In the genomic region with DNA sequence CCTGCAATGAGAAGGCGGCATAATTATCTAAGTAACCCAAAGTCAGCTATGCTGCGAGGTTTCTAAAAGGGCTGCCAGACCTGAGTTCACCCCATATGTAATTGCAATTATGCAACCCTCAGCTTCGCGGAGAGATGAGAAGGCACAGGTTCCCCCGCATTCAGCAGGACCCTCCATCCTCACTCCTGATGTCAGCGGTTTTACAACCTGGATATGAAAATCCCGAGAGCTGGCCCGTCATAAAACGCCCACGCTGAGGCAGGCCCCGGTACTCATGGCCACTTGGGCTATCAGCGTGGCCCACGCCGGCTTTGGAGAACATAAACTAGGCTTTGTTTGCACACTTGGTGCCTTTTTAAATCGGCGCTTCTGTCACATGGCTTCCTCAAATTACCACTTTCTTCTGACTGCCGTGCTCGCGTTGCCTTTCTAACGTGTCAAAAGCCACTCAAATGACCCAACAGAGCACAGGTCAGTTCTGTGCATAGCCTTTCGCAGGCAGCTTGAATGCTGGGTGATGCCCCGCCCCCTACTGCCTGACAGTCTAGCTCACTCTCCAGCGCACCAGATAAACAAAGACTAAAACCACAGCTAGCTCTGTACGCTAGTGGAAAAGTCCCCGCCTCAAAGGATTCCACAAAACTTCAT, we compare ENCODE assay signal across 8 mouse cellular contexts. TPM values are rescaled to one million over a fixed set of nuclear protein-coding genes. Genes with fewer than 3 reads are reported as not detected.
DNase-seq lines count a peak whose midpoint lies in the region; ATAC-seq and TF ChIP-seq lines count a peak whose summit lies in the region.

No protein-coding gene starts in this region.

- TF ChIP-seq CTCF in hindbrain, postnatal 0 days (IDR thresholded peaks at IDR 0.05; ENCODE audit: low read depth): 0 out of 2 replicates have a peak, but pooled peaks have one; percentile 11
- 0 out of 2 replicates have a peak, but pooled peaks have one; percentile 17 for TF ChIP-seq CTCF in liver, adult 2 months (IDR thresholded peaks at IDR 0.05; ENCODE audit: low read depth, low read length)

- 34% methylated on average over 25 of the region's 25 CpGs for WGBS in forebrain, embryonic 16.5 days
- WGBS in hindbrain, postnatal 0 days: 34% methylated on average over 25 of the region's 25 CpGs
- 12% methylated on average over 25 of the region's 25 CpGs for WGBS in liver, adult 2 months
- WGBS in midbrain, embryonic 15.5 days: 38% methylated on average over 25 of the region's 25 CpGs

- H3K27me3 ChIP-seq in forebrain, embryonic 16.5 days (replicated peaks; ENCODE audit: control insufficient read depth, insufficient read depth, low read length): no peaks in the 10 kb centered on the region
- no peaks in the 10 kb centered on the region for H3K27me3 ChIP-seq in hindbrain, postnatal 0 days (ENCODE audit: insufficient read depth, low read length)
- H3K27me3 ChIP-seq in liver, adult 2 months (ENCODE audit: control insufficient read depth, insufficient read depth, low read length): no peaks in the 10 kb centered on the region
- H3K27me3 ChIP-seq in midbrain, embryonic 15.5 days (replicated peaks): no peaks in the 10 kb centered on the region

- peaks cover 8% of the 10 kb centered on the region for H3K4me1 ChIP-seq in forebrain, embryonic 16.5 days (replicated peaks; ENCODE audit: control insufficient read depth, insufficient read depth, low read length)
- H3K4me1 ChIP-seq in hindbrain, postnatal 0 days (ENCODE audit: insufficient read depth, low read length): 0 out of 2 replicates have a peak, but pooled peaks cover 7% of the 10 kb centered on the region
- peaks cover 7% of the 10 kb centered on the region for H3K4me1 ChIP-seq in liver, adult 2 months (ENCODE audit: control insufficient read depth, insufficient read depth, low read length)
- H3K4me1 ChIP-seq in midbrain, embryonic 15.5 days: peaks cover 8% of the 10 kb centered on the region

- H3K4me2 ChIP-seq in forebrain, embryonic 16.5 days (ENCODE audit: low read length): peak overlapping the region; percentile 35
- peak overlapping the region; percentile 45 for H3K4me2 ChIP-seq in hindbrain, postnatal 0 days (ENCODE audit: low read depth, low read length)
- H3K4me2 ChIP-seq in midbrain, embryonic 15.5 days: peak overlapping the region; percentile 34

- TF ChIP-seq POLR2A in liver, adult 2 months (IDR thresholded peaks at IDR 0.05; ENCODE audit: extremely low read depth, insufficient read depth, low read length): no peak

- peak; percentile 67 for DNase-seq in adrenal gland, adult 2 months
- DNase-seq in adrenal gland, adult 8-10 months: no peak
- DNase-seq in R1 (ENCODE audit: low read depth, low spot score): peak; percentile 32
- peak; percentile 24 for DNase-seq in hindbrain, postnatal 0 days (ENCODE audit: low spot score)
- peak; percentile 88 for DNase-seq in liver, adult 2 months (ENCODE audit: extremely low read depth, low read depth, low spot score)
- no peak for DNase-seq in cerebellum, adult 9-11 months

- peak; percentile 70 for ATAC-seq in forebrain, embryonic 16.5 days
- peak; percentile 77; the same call in 1 of the 2 replicates for ATAC-seq in hindbrain, postnatal 0 days
- peak; percentile 81; the same call in 1 of the 2 replicates for ATAC-seq in midbrain, embryonic 15.5 days (replicated peaks)

- H3K9me3 ChIP-seq in forebrain, embryonic 16.5 days (ENCODE audit: control insufficient read depth, low read length): no peaks in the 10 kb centered on the region
- H3K9me3 ChIP-seq in hindbrain, postnatal 0 days (ENCODE audit: low read length): no peaks in the 10 kb centered on the region
- no peaks in the 10 kb centered on the region for H3K9me3 ChIP-seq in midbrain, embryonic 15.5 days

- H3K27ac ChIP-seq in forebrain, embryonic 16.5 days (ENCODE audit: low read length): no peak overlapping the region
- H3K27ac ChIP-seq in hindbrain, postnatal 0 days: no peak overlapping the region
- H3K27ac ChIP-seq in liver, adult 2 months (replicated peaks; ENCODE audit: insufficient read depth, low read depth, low read length): peak overlapping the region; percentile 68
- H3K27ac ChIP-seq in midbrain, embryonic 15.5 days: no peak overlapping the region

- H3K9ac ChIP-seq in forebrain, embryonic 16.5 days (replicated peaks; ENCODE audit: low read depth, low read length): peak overlapping the region; percentile 42
- H3K9ac ChIP-seq in hindbrain, postnatal 0 days (replicated peaks; ENCODE audit: low read length): no peak overlapping the region; the same call in 1 of the 2 replicates
- peak overlapping the region; percentile 45 for H3K9ac ChIP-seq in liver, adult 2 months (ENCODE audit: low read depth, low read length)
- H3K9ac ChIP-seq in midbrain, embryonic 15.5 days: no peak overlapping the region

- H3K36me3 ChIP-seq in forebrain, embryonic 16.5 days (ENCODE audit: control insufficient read depth, insufficient read depth): peaks cover 2% of the 10 kb centered on the region; the same call in 1 of the 2 replicates
- H3K36me3 ChIP-seq in hindbrain, postnatal 0 days (ENCODE audit: insufficient read depth, low read length): no peaks in the 10 kb centered on the region; the same call in 1 of the 2 replicates
- H3K36me3 ChIP-seq in liver, adult 2 months (ENCODE audit: control insufficient read depth, insufficient read depth, low read length): peaks cover 4% of the 10 kb centered on the region; the same call in 1 of the 2 replicates
- peaks cover 36% of the 10 kb centered on the region; the same call in 1 of the 2 replicates for H3K36me3 ChIP-seq in midbrain, embryonic 15.5 days (replicated peaks)

- H3K79me2 ChIP-seq in liver, adult 2 months (ENCODE audit: control insufficient read depth, insufficient read depth, low read length): no peaks in the 10 kb centered on the region

- H3K4me3 ChIP-seq in forebrain, embryonic 16.5 days (replicated peaks; ENCODE audit: low read length): peak overlapping the region; percentile 11; the same call in 1 of the 2 replicates
- H3K4me3 ChIP-seq in hindbrain, postnatal 0 days (ENCODE audit: low read length): no peak overlapping the region
- H3K4me3 ChIP-seq in liver, adult 2 months (ENCODE audit: insufficient read depth, low read depth, low read length): peak overlapping the region; percentile 44
- no peak overlapping the region for H3K4me3 ChIP-seq in midbrain, embryonic 15.5 days

RNA-seq across cellular contexts. Expression of a gene that starts 53.9 kb away (rescaled TPM):
- total RNA-seq in adrenal gland, adult 2 months (2021): 1 to 10 TPM; 2.9 to 8.7 TPM
- polyA plus RNA-seq in adrenal gland, adult 2 months (2012; rRNA removed): 0.57 and 1.5 TPM in 2 replicates
- 10 to 100 TPM in 1 of 4 experiments, 1 to 10 TPM in 3; 3.2 to 11.0 (median 7.9) TPM for total RNA-seq in adrenal gland, adult 8-10 months (2022)
- 11.5 and 12.5 TPM in 2 replicates for polyA plus RNA-seq in forebrain, embryonic 16.5 days (2015; fragmentation: Nextera tagmentation; extraction: Ambion mirVana)
- 47.5 and 55.6 TPM in 2 replicates for total RNA-seq in hindbrain, postnatal 0 days (2014; rRNA removed)
- polyA plus RNA-seq in hindbrain, postnatal 0 days (2015; fragmentation: Nextera tagmentation; extraction: Ambion mirVana): 9.6 and 10.4 TPM in 2 replicates
- 8.4 and 10.7 TPM in 2 replicates for total RNA-seq in liver, adult 2 months (2014; rRNA removed)
- 0.81 and 2.6 TPM in 2 replicates for polyA plus RNA-seq in liver, adult 2 months (2012; rRNA removed)
- 12.7 and 14.1 TPM in 2 replicates for polyA plus RNA-seq in midbrain, embryonic 15.5 days (2015; fragmentation: Nextera tagmentation; extraction: Ambion mirVana)

Comparison
In these comparisons a context has a peak if more than half of its experiments do, and no peak if none do; other contexts are left out.
1. DNase-seq: peak in adrenal gland, adult 2 months (single experiment), R1 (single experiment), hindbrain, postnatal 0 days (single experiment) and liver, adult 2 months (single experiment); none in adrenal gland, adult 8-10 months (single experiment) and cerebellum, adult 9-11 months (single experiment).
2. H3K4me3 ChIP-seq: peak in forebrain, embryonic 16.5 days (single experiment) and liver, adult 2 months (single experiment); none in hindbrain, postnatal 0 days (single experiment) and midbrain, embryonic 15.5 days (single experiment).
3. H3K9ac ChIP-seq: peak in forebrain, embryonic 16.5 days (single experiment) and liver, adult 2 months (single experiment); none in hindbrain, postnatal 0 days (single experiment) and midbrain, embryonic 15.5 days (single experiment).
4. Peak in every context shown above with its lines, with median percentiles within 50 percentile points of each other: ATAC-seq and H3K4me2 ChIP-seq.